Mouse (Mus musculus) small intestine, adult 2 months (tissue): Measurements from ENCODE around the gene Cgas.

ENCODE experiments used
- CTCF ChIP-seq: fragments of 200-500 bp; IDR thresholded peaks from 2 replicates; pipeline ENCODE4 v1.5.1; 2012; ENCODE audit warnings: low read depth, mild to moderate bottlenecking, control low read depth, inconsistent platforms, low read length, moderate library complexity, mixed read lengths; ENCODE audit not compliant: insufficient replicate concordance, insufficient read length; ENCODE audit errors: extremely low read depth
- POLR2A ChIP-seq: fragments of 200-500 bp; IDR thresholded peaks from 2 replicates; pipeline ENCODE4 v1.6.1; 2012; ENCODE audit warnings: low read depth, mild to moderate bottlenecking, control low read depth, inconsistent platforms, low read length, moderate library complexity

GRCm38 (mm10) chr9:78393741-78394140 lies 49.3 kb downstream of the Cgas start:
- TF ChIP-seq CTCF (no peak), POLR2A (no peak)
